Mouse (Mus musculus): Measurements from ENCODE around the gene Bco1.

The Bco1 gene

GRCm38 (mm10) chr8:117089802-117090201 is 5.9 kb upstream of the Bco1 start:
- no peak for DNase-seq (ENCODE audit: low read depth, low spot score)

- DNase-seq (ENCODE audit: low read depth, low spot score): no peak
Observed at GRCm38 (mm10) chr8:117094053-117094452, 1.6 kb upstream of the Bco1 start.

- DNase-seq (ENCODE audit: low read depth, low spot score): no peak
Observed at GRCm38 (mm10) chr8:117097051-117097563, 1.5 kb downstream of the Bco1 start.

- no peak for DNase-seq (ENCODE audit: low read depth, low spot score)
Observed at GRCm38 (mm10) chr8:117097564-117098191, 2.0 kb downstream of the Bco1 start.

GRCm38 (mm10) chr8:117107533-117107932 is 11.9 kb downstream of the Bco1 start:
- peak; percentile 68 for DNase-seq (ENCODE audit: low read depth, low spot score)

- DNase-seq (ENCODE audit: low read depth, low spot score): no peak
Observed at GRCm38 (mm10) chr8:117109018-117109711, 13.5 kb downstream of the Bco1 start.

- DNase-seq (ENCODE audit: low read depth, low spot score): peak; percentile 73
Observed at GRCm38 (mm10) chr8:117109801-117110390, 14.2 kb downstream of the Bco1 start.

GRCm38 (mm10) chr8:117111641-117112040 is 16.0 kb downstream of the Bco1 start:
- no peak for DNase-seq (ENCODE audit: low read depth, low spot score)

GRCm38 (mm10) chr8:117112261-117112660 is 16.6 kb downstream of the Bco1 start:
- DNase-seq (ENCODE audit: low read depth, low spot score): no peak

- DNase-seq (ENCODE audit: low read depth, low spot score): no peak
Observed at GRCm38 (mm10) chr8:117115094-117115493, 19.4 kb downstream of the Bco1 start.

- DNase-seq (ENCODE audit: low read depth, low spot score): no peak
Observed at GRCm38 (mm10) chr8:117115676-117116446, 20.2 kb downstream of the Bco1 start.

GRCm38 (mm10) chr8:117116534-117116933 is 20.9 kb downstream of the Bco1 start:
- DNase-seq (ENCODE audit: low read depth, low spot score): no peak

GRCm38 (mm10) chr8:117118409-117118808 is 22.8 kb downstream of the Bco1 start:
- no peak for DNase-seq (ENCODE audit: low read depth, low spot score)

GRCm38 (mm10) chr8:117121277-117121676 is 25.6 kb downstream of the Bco1 start:
- DNase-seq (ENCODE audit: low read depth, low spot score): no peak

- no peak for DNase-seq (ENCODE audit: low read depth, low spot score)
Observed at GRCm38 (mm10) chr8:117123850-117124633, 28.4 kb downstream of the Bco1 start.

- no peak for DNase-seq (ENCODE audit: low read depth, low spot score)
Observed at GRCm38 (mm10) chr8:117125854-117126253, 30.2 kb downstream of the Bco1 start.

- DNase-seq (ENCODE audit: low read depth, low spot score): no peak
Observed at GRCm38 (mm10) chr8:117126411-117126810, 30.8 kb downstream of the Bco1 start.

- no peak for DNase-seq (ENCODE audit: low read depth, low spot score)
Observed at GRCm38 (mm10) chr8:117127063-117127462, 31.4 kb downstream of the Bco1 start.

GRCm38 (mm10) chr8:117133702-117134101 is 38.0 kb downstream of the Bco1 start:
- no peak for DNase-seq (ENCODE audit: low read depth, low spot score)

GRCm38 (mm10) chr8:117136351-117136750 is 40.7 kb downstream of the Bco1 start:
- no peak for DNase-seq (ENCODE audit: low read depth, low spot score)

- DNase-seq (ENCODE audit: low read depth, low spot score): no peak
Observed at GRCm38 (mm10) chr8:117136763-117137162, 41.1 kb downstream of the Bco1 start.
